Mouse (Mus musculus): ENCODE data around the gene Bcl11a. TPM values are rescaled to one million over a fixed set of nuclear protein-coding genes. Genes with fewer than 3 reads are reported as not detected.
A peak's percentile ranks its signal among the peaks of the same experiment; 100 is the strongest.

The Bcl11a gene
- total RNA-seq (2017) = 66.2 and 92.3 TPM in 2 replicates

DNA sequence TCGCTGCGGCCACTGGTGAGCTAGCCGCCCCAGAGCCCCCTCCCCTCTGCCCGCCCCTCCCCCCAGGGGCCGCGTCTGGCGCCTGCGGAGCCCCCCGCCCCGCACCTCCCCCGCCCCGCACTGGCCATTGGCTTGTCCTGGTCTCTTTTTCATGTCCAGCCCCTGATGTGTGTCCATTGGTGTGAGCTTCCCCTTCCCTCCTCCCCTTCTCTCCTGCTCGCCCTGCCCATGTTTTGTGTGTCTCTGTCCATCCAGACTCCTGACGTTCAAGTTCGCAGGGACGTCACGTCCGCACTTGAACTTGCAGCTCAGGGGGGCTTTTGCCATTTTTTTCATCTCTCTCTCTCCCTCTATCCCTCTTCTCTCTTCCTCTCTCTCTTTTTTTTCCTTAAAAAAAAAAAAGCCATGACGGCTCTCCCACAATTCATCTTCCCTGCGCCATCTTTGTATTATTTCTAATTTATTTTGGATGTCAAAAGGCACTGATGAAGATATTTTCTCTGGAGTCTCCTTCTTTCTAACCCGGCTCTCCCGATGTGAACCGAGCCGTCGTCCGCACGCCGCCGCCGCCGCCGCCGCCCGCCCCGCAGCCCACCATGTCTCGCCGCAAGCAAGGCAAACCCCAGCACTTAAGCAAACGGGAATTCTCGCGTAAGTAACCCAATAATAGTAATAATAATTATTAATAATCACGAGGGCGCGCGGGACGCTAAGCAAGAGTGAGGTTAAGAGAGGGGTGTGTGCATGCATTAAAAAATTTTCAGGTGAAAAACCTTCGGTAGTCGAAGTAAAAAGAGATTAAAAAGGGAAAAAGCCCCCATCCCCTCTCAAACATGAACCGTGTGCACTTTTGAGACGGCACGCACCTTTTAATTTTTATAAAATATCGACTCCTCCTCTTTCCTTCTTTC, at the start of gene Bcl11a:
TSS of gene Bcl11a (plus strand) at position 262 of the 911 bp plus-strand sequence.
- peak; percentile 48 for ATAC-seq (replicated peaks; ENCODE audit: low read depth, poor library complexity, severe bottlenecking)

DNA sequence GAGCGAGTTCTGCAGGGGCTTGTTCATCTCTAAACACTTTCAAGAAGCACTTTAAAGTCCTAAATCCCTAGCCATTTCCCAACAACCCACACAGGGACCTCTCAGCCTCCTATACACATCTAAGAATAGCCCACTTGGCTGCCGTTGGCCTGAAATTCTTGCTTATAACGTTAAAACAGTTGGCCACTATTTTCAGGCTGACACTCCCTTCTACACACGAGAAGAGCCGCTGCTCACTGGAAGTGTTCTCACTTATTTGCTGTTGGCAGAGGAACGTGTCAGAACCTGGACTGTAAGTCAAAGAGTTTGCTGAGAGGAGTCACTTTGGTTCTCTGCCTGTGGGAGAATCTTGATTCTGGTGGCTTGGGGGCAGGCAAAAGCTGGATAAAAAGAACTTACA, 33.8 kb upstream of the Bcl11a start:
- ATAC-seq (replicated peaks; ENCODE audit: low read depth, poor library complexity, severe bottlenecking) = no peak

DNA sequence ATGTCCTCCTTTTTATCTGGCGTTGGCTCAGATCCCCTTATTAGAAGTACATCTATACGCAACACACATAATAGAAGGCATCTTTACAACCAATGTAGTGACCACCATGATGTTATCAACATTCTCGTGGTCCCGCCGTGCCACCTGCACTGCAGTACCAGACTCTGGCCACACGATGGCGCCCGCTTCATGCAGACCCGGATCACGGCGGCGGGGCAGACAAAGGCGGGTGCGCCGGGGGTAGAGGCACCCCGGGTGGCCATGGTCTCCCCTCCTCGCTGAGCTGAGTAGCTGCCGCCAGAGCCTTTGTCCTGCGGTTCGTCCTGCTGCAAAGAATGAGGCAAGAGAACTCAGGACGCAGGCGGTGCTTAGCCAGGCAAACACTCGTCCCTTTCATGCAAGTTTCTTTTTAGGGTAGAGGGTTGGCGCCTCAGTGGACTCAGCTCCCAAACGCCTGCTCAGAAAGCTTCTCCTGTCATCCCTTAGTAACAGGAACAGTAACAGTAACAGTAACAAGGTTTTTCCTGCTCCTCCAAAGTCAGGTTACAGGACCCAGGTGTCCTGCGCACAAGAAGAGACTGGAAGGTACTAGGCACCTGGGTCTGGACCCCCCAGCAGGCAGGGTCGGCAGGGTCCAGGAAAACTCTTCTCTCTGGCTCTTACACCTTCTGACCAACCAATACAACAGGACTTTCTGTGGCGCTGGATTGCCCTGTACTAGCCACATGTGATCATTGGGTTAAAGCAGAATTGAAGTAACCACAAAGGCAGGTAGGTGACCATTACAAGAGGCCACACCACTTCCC, 28.4 kb upstream of the Bcl11a start:
- ATAC-seq (replicated peaks; ENCODE audit: low read depth, poor library complexity, severe bottlenecking) = peak; percentile 96

DNA sequence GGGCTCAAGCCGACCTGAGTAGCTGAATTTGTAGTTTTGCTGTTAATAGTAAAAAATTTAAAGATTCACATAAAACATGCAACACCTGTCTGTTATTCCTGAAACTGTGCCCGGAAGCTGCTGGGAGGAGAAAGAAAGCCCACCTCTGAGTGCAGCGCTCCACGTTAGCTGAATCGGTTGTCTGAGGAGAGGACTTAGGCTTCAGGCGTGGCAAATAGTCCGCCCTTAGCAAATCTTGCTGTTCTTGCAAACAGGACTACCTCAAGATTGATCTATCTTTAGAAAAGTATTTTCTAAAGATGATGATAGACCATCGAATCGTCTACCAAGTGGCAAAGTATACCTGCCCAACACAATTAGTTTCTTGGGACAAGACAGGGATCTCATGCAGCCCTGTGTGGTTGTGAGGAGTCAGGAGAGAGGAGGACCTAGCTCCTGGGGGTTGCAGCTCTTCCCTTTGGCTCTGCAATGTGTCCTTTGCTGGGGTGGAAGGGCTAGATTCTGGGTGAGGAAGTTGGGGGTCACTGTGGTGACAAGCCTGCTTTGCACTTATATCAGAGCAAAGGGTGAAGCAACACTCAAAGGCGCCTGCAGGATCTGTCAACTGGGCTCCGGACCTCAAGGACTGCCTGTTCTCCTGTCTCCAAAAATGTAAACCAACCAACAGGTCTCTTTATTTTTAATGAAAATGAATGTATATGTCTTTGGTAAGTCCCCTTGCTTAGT, 27.7 kb upstream of the Bcl11a start:
- peak; percentile 33; the same call in 1 of the 2 replicates for ATAC-seq (replicated peaks; ENCODE audit: low read depth, poor library complexity, severe bottlenecking)

DNA sequence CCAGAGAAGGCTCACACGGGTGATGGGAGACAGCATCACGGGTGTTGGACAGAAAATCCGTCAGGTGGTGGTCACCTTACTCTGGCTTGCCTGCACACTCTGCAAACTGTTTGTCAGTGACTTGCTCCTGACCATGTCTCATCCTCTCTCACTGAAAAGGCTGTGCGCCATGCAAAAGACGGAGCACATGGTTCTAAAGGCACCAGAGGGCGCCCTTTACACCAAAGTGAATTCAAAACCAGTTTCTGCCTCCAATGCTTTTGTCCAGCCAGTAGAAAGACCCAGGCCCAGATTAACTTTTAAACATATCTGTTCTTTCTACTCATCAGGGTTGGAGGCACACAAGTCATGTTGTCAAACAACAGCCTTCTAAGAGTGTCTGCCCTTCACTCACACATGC, 25.0 kb upstream of the Bcl11a start:
- ATAC-seq (replicated peaks; ENCODE audit: low read depth, poor library complexity, severe bottlenecking) = no peak

DNA sequence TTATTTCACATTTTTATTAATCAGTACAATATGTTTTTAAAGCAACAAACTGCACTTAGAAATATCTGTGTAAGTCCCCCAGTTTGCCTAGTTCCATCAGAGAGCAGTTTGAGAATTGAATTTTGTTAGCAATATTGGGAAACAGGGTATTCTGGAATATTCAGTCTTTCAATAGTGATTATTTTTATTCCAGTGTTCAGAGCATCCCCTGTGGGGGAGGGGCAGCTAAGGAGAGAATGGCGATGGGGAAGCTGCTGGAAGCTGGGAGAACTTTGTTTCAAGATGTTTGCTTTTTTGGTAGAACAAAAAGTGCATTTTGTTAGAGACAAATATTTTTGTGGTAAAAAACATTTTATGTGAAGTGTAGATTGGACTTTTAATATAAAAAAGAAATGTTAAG, 18.7 kb upstream of the Bcl11a start:
- no peak for ATAC-seq (replicated peaks; ENCODE audit: low read depth, poor library complexity, severe bottlenecking)

DNA sequence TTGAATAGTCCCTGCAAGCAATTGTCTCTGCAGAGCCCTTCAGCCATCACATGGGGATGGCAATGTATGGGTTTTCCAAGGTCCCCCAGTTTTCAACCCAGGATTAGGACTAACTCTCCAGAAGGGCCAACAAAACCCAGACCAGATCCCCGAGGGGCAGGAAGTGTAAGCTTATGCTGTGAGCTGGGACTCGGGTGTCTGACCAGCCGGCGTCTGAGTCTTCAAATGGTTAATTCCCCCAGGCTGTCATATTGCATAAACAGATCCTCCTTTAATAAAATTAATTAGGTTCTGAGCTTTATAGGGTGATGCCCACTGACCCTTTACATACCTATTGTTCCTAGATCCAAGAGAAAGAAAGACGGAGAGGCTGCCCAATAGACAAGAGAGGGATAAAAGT, 17.4 kb upstream of the Bcl11a start:
- no peak for ATAC-seq (replicated peaks; ENCODE audit: low read depth, poor library complexity, severe bottlenecking)

DNA sequence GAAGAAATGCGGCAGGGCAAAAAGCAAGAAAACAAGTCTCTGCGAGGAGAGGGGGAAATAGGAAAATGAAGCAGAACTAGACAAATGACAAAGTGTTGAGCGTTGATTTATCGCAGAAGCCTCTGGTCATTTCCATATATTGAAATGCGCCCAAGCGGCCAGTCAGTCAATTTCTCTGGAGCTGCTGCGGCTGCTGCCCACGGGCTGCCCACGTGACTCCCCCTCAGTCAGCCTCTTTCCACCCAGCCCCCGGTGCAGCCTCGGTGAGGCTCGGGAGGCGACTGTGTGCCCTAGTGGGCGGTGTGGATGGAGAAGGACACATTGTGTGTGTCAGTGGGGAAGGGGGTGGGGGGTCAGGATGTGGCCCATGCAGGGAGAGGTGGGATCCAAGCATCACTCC, 16.0 kb upstream of the Bcl11a start:
- ATAC-seq (replicated peaks; ENCODE audit: low read depth, poor library complexity, severe bottlenecking) = peak; percentile 64

DNA sequence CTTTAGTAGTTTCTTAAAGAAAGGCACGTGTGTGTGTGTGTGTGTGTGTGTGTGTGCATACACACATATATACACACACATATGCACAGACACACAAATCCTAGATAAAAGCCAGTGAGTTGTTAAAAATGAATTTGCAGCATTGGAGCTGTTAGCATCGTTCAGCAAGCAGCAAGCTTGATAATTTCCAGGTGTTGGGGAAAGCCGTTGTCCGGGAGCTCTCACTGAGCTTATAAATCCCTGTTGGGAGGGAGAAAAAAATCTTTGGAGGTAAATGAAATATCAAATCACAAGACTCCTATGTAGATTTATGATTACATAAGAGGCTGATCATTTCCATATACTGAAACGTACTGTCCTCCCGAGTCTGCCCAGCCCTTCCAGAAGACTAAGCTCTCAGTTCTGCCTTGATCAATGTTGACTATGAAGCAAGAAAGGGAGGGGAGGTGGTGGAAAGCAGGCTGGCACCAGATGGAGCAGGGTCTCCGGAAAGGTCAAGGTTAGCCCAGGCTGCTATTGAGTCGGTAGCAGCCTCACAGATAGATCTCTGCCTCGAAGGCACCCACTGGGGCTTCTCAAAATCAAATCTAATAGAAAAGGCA, 15.3 kb upstream of the Bcl11a start:
- no peak for ATAC-seq (replicated peaks; ENCODE audit: low read depth, poor library complexity, severe bottlenecking)

GRCm38 (mm10) chr11:24064221-24064620, 13.6 kb upstream of the Bcl11a start:
- ATAC-seq (replicated peaks; ENCODE audit: low read depth, poor library complexity, severe bottlenecking) = no peak

DNA sequence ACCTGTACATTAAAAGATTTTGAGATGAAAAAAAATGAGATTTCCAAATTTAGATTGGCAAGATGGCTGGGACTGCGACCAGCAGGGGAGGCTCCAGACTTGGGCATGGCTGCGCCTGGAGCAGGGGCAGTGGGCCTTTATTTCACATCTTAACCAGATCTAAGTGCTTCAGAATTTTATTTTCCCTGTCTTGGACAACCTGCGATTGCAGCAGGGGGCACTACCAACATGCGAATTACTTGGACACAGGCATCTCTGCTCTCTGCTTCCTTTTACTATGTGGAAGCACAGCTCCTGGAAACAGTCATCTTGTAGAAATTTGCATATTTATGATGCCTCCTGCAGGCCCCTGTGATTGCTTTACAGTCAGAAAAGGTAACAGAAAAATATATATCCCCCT, 12.5 kb upstream of the Bcl11a start:
- ATAC-seq (replicated peaks; ENCODE audit: low read depth, poor library complexity, severe bottlenecking) = peak; percentile 62

DNA sequence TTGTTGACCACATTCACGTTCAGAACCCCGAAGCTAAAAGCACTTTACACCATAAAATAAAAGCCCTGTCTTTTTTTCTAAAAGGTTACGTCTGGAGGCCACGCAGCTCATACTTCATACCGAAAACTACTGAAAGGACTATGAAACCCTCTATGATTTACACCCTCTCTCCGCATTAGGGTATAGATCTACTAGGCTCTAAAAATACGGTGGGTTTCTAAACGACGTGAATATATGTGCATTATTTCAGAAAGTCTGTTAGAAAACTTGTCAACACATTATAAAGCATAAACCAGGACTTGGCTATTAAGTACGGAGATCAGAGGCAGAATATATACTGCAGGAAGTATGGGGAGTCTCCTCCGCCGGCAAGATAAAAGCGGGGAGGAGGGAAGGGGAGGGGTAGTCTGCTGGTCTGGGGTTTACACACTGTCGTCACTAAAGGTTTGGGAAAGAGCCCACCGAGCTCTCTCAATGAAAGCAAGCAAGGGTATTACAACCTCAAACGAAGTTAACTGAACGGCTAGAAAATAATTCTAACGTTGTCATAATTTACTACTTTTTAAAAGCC, 3.8 kb upstream of the Bcl11a start:
- 0 out of 2 replicates have a peak, but pooled peaks have one; percentile 20 for ATAC-seq (replicated peaks; ENCODE audit: low read depth, poor library complexity, severe bottlenecking)

- ATAC-seq (replicated peaks; ENCODE audit: low read depth, poor library complexity, severe bottlenecking) = no peak
These were observed 3.2 kb upstream of the Bcl11a start, which contains the start of gene A830031A19Rik for GRCm38 (mm10) chr11:24074634-24075104. Gene A830031A19Rik (minus strand): TSS chr11:24075054.

DNA sequence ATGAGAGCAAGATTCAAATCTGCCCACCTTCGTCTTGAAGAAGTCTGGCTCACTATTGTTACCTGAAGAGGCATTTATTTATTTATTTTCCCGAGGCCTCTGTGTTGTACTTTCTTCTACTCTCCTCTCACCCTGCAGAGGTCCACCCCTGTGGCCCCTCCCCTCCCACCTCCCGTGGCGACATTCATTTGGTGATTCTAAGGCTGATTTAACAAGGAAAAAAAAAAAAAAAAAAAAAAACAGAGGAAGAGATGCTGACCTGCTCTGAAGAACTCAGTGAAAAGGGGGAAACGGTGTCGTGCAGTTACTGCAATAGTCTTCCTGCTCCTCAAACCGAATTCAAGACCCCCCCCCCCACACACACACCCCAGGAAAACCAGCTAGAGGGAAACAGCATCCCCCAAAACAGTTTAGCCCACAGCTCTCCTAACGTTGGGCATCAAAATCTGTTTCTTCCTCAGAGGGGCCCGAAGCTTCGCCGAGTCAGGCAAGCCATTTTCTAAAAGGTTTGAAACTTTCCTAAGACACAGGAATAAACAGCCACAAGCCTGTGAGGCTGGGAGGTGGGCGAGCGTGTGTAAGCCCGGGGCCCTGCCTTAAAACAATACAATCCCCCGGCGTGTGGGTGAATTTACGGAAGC, 2.2 kb upstream of the Bcl11a start:
- ATAC-seq (replicated peaks; ENCODE audit: low read depth, poor library complexity, severe bottlenecking) = peak; percentile 6; the same call in 1 of the 2 replicates

GRCm38 (mm10) chr11:24076127-24076650, 1.7 kb upstream of the Bcl11a start:
- ATAC-seq (replicated peaks; ENCODE audit: low read depth, poor library complexity, severe bottlenecking) = peak; percentile 48

DNA sequence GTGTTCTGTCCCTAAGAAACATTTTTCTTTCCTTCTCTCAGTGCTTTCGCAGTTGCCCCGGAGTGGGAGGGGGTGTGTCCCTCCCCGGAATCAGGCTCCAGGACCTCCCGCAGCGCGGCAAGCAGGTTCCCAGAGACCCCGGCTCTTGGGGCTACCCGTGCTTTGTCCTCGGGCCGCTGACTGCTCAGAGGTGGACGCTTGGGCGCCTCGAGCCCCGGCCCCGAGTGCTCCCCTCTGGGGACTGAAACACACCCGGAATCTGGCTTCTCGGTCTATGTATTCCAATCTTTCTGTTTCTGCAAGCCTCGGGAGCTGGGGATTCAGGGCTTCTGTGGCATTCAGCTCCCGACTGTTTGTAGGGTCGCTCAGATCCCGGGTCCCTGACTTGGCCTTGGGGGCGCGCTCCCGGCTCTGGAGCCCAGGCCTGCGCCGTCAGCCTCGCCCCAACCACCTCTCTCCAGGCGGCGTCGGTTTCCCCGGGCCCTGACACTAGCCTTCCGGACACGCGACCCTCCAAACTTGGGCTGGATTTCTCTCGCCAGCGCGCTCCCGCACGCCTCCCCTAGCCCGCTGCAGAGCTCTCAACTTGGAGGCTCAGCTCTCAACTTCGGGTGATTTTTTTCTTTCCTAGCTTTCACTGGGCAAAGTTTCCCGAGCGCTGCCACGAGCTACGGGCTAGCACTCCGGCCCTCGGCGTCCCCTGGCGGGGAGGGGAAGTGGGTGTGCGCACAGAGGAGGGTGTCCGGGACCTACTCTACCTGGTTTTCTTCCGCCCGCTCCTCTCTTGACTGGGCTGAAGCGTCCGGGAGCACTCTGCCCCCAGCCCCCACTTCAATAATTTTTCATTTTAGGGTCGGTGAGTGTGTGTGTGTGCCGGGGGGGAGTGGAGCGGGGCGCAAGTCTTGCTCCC, 780 bp upstream of the Bcl11a start:
- peak; percentile 23 for ATAC-seq (replicated peaks; ENCODE audit: low read depth, poor library complexity, severe bottlenecking)

DNA sequence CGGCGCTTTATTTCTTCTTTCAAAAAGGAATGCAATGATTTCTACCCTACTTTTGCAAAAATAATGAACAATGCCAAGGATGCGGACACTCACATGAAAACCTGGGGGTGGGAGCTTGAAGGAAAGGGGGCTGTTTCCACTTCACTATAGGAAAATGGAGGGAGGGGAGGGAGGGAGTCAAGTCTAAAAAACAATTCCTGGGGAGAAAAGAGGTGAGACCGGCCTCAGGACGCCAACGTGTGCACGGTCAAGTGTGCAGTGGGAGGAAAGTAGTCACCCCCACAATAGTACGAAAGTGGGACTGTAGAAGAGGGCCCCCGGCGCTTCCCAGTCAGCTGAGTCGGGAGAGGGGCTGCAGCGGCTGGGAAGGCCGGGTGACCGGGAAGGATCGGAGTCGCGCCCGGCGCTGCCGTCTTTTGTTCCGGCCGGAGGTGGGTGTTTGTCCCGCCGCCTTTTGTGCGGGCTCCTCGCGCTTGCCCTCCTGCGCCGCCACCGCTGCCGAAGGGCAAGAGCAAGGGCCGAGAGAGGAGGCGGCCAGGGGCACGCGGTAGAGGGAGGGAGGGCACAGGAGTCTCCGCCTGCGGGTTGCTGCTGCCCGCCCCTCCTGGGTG, 955 bp downstream of the Bcl11a start:
- ATAC-seq (replicated peaks; ENCODE audit: low read depth, poor library complexity, severe bottlenecking) = no peak

Data from common myeloid progenitor, adult 5-6 weeks (primary cell).